In genomic region chr19:29287863-29288262, GRCm38 (mm10) we compare ENCODE assay signal across 23 mouse cellular contexts. TPM values are rescaled to one million over a fixed set of nuclear protein-coding genes. Genes with fewer than 3 reads are reported as not detected.
DNase-seq lines count a peak whose midpoint lies in the region; ATAC-seq and TF ChIP-seq lines count a peak whose summit lies in the region.
"Had no signal": no experiment of that assay in that cellular context is flagged by ENCODE, and none has a peak within 500 bp of the region (broad histone marks: within the 10 kb centered on the region; RNA-seq: fewer than 3 reads in every experiment).

No protein-coding gene starts in this region.

- H3K27me3 ChIP-seq in liver, postnatal 0 days (ENCODE audit: insufficient read depth, low read length) = no peaks in the 10 kb centered on the region
- H3K27me3 ChIP-seq in stomach, postnatal 0 days (ENCODE audit: control insufficient read depth, insufficient read depth, low read length) = no peaks in the 10 kb centered on the region
- H3K27me3 ChIP-seq: embryonic facial prominence, embryonic 13.5 days; heart, embryonic 13.5 days; kidney, embryonic 15.5 days; liver, embryonic 12.5 days; Patski had no signal

- DNase-seq in gastrocnemius, adult 18-20 months (ENCODE audit: low spot score) = peak; percentile 34
- DNase-seq in gastrocnemius, postnatal 25 days = no peak
- DNase-seq in liver, postnatal 0 days = no peak
- no peak for DNase-seq in liver
- DNase-seq in embryo, embryonic 10 days (ENCODE audit: low spot score) = peak; percentile 66
- no peak for DNase-seq in stomach, postnatal 0 days (ENCODE audit: low spot score)
- DNase-seq in spleen, adult 12 weeks (ENCODE audit: low spot score) = no peak
- DNase-seq: adrenal gland, postnatal 36 days; cerebellum, adult 9-11 months; thymus, postnatal 36 days had no signal

- H3K9me3 ChIP-seq in liver, postnatal 0 days (ENCODE audit: low read length) = no peaks in the 10 kb centered on the region
- no peaks in the 10 kb centered on the region for H3K9me3 ChIP-seq in stomach, postnatal 0 days (ENCODE audit: control insufficient read depth, low read length)
- H3K9me3 ChIP-seq: embryonic facial prominence, embryonic 13.5 days; heart, embryonic 13.5 days; hindbrain, embryonic 10.5 days; kidney, embryonic 15.5 days; limb, embryonic 10.5 days; liver, embryonic 12.5 days had no signal

- no peak overlapping the region for H3K4me2 ChIP-seq in liver, postnatal 0 days (ENCODE audit: low read depth, low read length)
- no peak overlapping the region for H3K4me2 ChIP-seq in stomach, postnatal 0 days (replicated peaks; ENCODE audit: low read depth)
- H3K4me2 ChIP-seq: embryonic facial prominence, embryonic 13.5 days; heart, embryonic 13.5 days; kidney, embryonic 15.5 days; liver, embryonic 12.5 days had no signal

- WGBS in liver, postnatal 0 days (ENCODE audit: insufficient replicate concordance) = 82% methylated on average over 8 of the region's 8 CpGs
- 78% methylated on average over 8 of the region's 8 CpGs for WGBS in stomach, postnatal 0 days

- no peaks in the 10 kb centered on the region for H3K4me1 ChIP-seq in liver, postnatal 0 days (ENCODE audit: insufficient read depth)
- no peaks in the 10 kb centered on the region for H3K4me1 ChIP-seq in stomach, postnatal 0 days (replicated peaks; ENCODE audit: control insufficient read depth, insufficient read depth)
- H3K4me1 ChIP-seq: embryonic facial prominence, embryonic 13.5 days; liver, embryonic 12.5 days had no signal

- TF ChIP-seq EP300 in liver, postnatal 0 days (IDR thresholded peaks at IDR 0.05; ENCODE audit: low read depth) = no peak
- TF ChIP-seq EP300 in stomach, postnatal 0 days (optimal IDR thresholded peaks at IDR 0.05) = no peak

- H3K9ac ChIP-seq in liver, postnatal 0 days (replicated peaks) = no peak overlapping the region
- H3K9ac ChIP-seq in stomach, postnatal 0 days (ENCODE audit: low read length) = no peak overlapping the region
- H3K9ac ChIP-seq: embryonic facial prominence, embryonic 13.5 days; heart, embryonic 13.5 days; kidney, embryonic 15.5 days; liver, embryonic 12.5 days had no signal

- no peak for ATAC-seq in liver, postnatal 0 days
- no peak for ATAC-seq in stomach, postnatal 0 days (ENCODE audit: low FRiP score, low TSS enrichment)
- ATAC-seq: inflammation-experienced regulatory T-cells, adult 6 months; liver, embryonic 12.5 days; midbrain, embryonic 16.5 days; Patski had no signal

- H3K36me3 ChIP-seq in liver, postnatal 0 days (replicated peaks; ENCODE audit: insufficient read depth, low read length) = peaks cover 54% of the 10 kb centered on the region
- H3K36me3 ChIP-seq in stomach, postnatal 0 days (ENCODE audit: control insufficient read depth, insufficient read depth, low read length) = peaks cover 17% of the 10 kb centered on the region

- H3K27ac ChIP-seq in liver, postnatal 0 days (ENCODE audit: low read depth) = no peak overlapping the region
- no peak overlapping the region for H3K27ac ChIP-seq in stomach, postnatal 0 days (replicated peaks)
- H3K27ac ChIP-seq: embryonic facial prominence, embryonic 13.5 days; heart, embryonic 13.5 days; hindbrain, embryonic 10.5 days; kidney, embryonic 15.5 days; left cerebral cortex, adult 2 months; limb, embryonic 10.5 days; liver, embryonic 12.5 days had no signal

- TF ChIP-seq CTCF in liver, postnatal 0 days (IDR thresholded peaks at IDR 0.05; ENCODE audit: low read depth) = peak; percentile 13; the same call in 1 of the 2 replicates
- peak; percentile 42 for TF ChIP-seq CTCF in stomach, postnatal 0 days (IDR thresholded peaks at IDR 0.05; ENCODE audit: low read depth)

- H3K4me3 ChIP-seq in liver, postnatal 0 days (ENCODE audit: low read depth, low read length) = no peak overlapping the region
- H3K4me3 ChIP-seq in stomach, postnatal 0 days (ENCODE audit: low read depth, low read length) = no peak overlapping the region
- H3K4me3 ChIP-seq: embryonic facial prominence, embryonic 13.5 days; heart, embryonic 13.5 days; hindbrain, embryonic 10.5 days; kidney, embryonic 15.5 days; left cerebral cortex, adult 2 months; limb, embryonic 10.5 days; liver, embryonic 12.5 days had no signal

RNA-seq across cellular contexts. Expression of gene Jak2, which starts 36.2 kb away (rescaled TPM):
- total RNA-seq in gastrocnemius, adult 18-20 months (2021) = 10 to 100 TPM; 20.0 to 24.5 TPM
- total RNA-seq in gastrocnemius, postnatal 25 days (2021) = 10 to 100 TPM; 21.5 to 24.7 TPM
- polyA plus RNA-seq in liver, postnatal 0 days (2015; fragmentation: Nextera tagmentation; extraction: Ambion mirVana) = 5.6 and 6.0 TPM in 2 replicates
- polyA plus RNA-seq in stomach, postnatal 0 days (2015; fragmentation: Nextera tagmentation; extraction: Ambion mirVana) = 6.8 and 7.1 TPM in 2 replicates

RNA-seq across cellular contexts. Expression of gene Insl6, which starts 37.3 kb away (rescaled TPM):
- total RNA-seq in gastrocnemius, adult 18-20 months (2021) = not detected
- not detected for total RNA-seq in gastrocnemius, postnatal 25 days (2021)
- polyA plus RNA-seq in liver, postnatal 0 days (2015; fragmentation: Nextera tagmentation; extraction: Ambion mirVana) = 1.2 TPM in 2 replicates
- 3.0 and 3.2 TPM in 2 replicates for polyA plus RNA-seq in stomach, postnatal 0 days (2015; fragmentation: Nextera tagmentation; extraction: Ambion mirVana)

RNA-seq across cellular contexts. Expression of gene Rln1, which starts 46.6 kb away (rescaled TPM):
- not detected for total RNA-seq in gastrocnemius, adult 18-20 months (2021)
- total RNA-seq in gastrocnemius, postnatal 25 days (2021) = not detected
- polyA plus RNA-seq in liver, postnatal 0 days (2015; fragmentation: Nextera tagmentation; extraction: Ambion mirVana) = not detected in 2 replicates
- 0.24 TPM in 1 of 2 replicates, not detected in the other for polyA plus RNA-seq in stomach, postnatal 0 days (2015; fragmentation: Nextera tagmentation; extraction: Ambion mirVana)
- total RNA-seq: adrenal gland, postnatal 36 days; granulocyte monocyte progenitor cell, adult 5-6 weeks; megakaryocyte progenitor cell, adult 5-6 weeks had no signal
- polyA plus RNA-seq: embryonic facial prominence, embryonic 13.5 days; inflammation-experienced regulatory T-cells, adult 6 months; liver, embryonic 12.5 days; Patski; testis, adult 2 months had no signal

Comparison
In these comparisons a context has a peak if more than half of its experiments do, and no peak if none do; other contexts are left out.
1. DNase-seq: peak in gastrocnemius, adult 18-20 months (single experiment) and embryo, embryonic 10 days (single experiment); none in gastrocnemius, postnatal 25 days (single experiment), liver, postnatal 0 days (single experiment), liver (single experiment), stomach, postnatal 0 days (single experiment) and spleen, adult 12 weeks (single experiment).